Mouse (Mus musculus) midbrain, embryonic 10.5 days (tissue): Measurements from ENCODE around the gene Atp5d. TPM values are rescaled to one million over a fixed set of nuclear protein-coding genes. Genes with fewer than 3 reads are reported as not detected.
"Not testable (repeated sequence)": the region's sequence is repeated elsewhere in the genome, so short reads cannot be mapped to it uniquely, and the experiment has no call there.

Experiments
- DNase-seq: peaks from one replicate; pipeline ENCODE4 v3.0.0-alpha.2; 2017; ENCODE audit warnings: low spot score
- H3K27ac ChIP-seq: fragments of 300-500 bp; sonication (generic); replicated peaks from 2 replicates; pipeline ENCODE4 v1.5.1; 2016; ENCODE audit warnings: mild to moderate bottlenecking
- H3K27me3 ChIP-seq: fragments of 300-500 bp; sonication (generic); 2 replicates; pipeline ENCODE4 v1.6.1; 2016; ENCODE audit warnings: low read depth, mild to moderate bottlenecking; ENCODE audit not compliant: poor library complexity, severe bottlenecking
- H3K36me3 ChIP-seq: fragments of 300-500 bp; sonication (generic); 2 replicates; pipeline ENCODE4 v1.6.1; 2016; ENCODE audit warnings: mild to moderate bottlenecking, moderate library complexity
- H3K4me1 ChIP-seq: fragments of 300-500 bp; sonication (generic); 2 replicates; pipeline ENCODE4 v1.6.1; 2016
- H3K4me3 ChIP-seq: fragments of 300-500 bp; sonication (generic); 2 replicates; pipeline ENCODE4 v1.5.1; 2016; ENCODE audit warnings: mild to moderate bottlenecking, moderate library complexity
- H3K9me3 ChIP-seq: fragments of 300-500 bp; sonication (generic); replicated peaks from 2 replicates; pipeline ENCODE4 v1.6.1; 2016; ENCODE audit warnings: mild to moderate bottlenecking
- WGBS: fragments of 180-500 bp; shearing (Covaris S2); methylation state at CpG from one replicate; pipeline ENCODE4 v1.1.7; 2016; 5-methylcytosine and 5-hydroxymethylcytosine counted together
- polyA plus RNA-seq: library from polyadenylated mRNA; unstranded; fragments of >200 nt; fragmentation: Nextera tagmentation; extraction: Ambion mirVana; gene quantifications from 2 replicates; pipeline ENCODE4 v1.2.1, GENCODE M21; 2016

Gene Atp5d
- polyA plus RNA-seq, 1 experiment from 2014 or later = 481 TPM

DNA sequence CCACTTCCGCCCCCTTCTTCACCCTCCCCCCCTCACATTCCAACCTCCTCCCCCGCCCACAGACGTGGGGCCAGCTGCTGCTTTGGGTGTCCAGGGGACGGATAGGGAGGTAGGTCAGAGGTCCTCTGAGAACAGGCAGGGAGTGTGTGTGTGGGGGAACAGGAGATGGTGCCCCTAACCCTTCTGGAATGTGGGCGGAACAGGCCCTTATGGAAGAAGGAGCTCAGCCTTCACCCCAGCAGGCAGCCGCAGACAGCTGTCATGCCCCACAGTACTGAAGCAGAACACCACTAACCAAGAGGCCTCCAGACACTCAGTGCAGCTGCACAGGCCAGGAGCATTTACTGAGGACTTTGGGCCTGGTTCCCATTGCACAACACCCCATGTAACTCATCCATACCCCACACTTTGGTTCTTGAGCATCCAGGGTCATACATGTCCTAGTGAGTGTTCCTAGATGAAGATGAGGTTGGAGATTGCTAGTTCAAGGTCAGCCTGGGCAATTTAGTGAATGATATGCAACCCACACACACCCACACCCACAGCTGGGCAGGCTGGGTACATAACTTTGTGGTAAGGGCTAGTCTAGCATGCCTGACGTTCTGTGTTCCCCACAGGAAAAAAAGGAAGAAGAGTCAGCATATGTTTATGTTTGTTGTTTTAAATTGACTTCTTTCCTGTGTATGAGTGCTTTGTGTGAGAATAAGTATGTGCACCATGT, 23.2 kb downstream of the Atp5d start:
- DNase-seq = peak; percentile 70
- H3K36me3 ChIP-seq = peaks cover 11% of the 10 kb centered on the region
- peak overlapping the region; percentile 88 for H3K27ac ChIP-seq
- peaks cover 96% of the 10 kb centered on the region for H3K4me1 ChIP-seq
- WGBS = 8% methylated on average over 6 of the region's 7 CpGs
- H3K4me3 ChIP-seq = peak overlapping the region; percentile 51
- peaks cover 9% of the 10 kb centered on the region for H3K27me3 ChIP-seq
- no peaks in the 10 kb centered on the region for H3K9me3 ChIP-seq

DNA sequence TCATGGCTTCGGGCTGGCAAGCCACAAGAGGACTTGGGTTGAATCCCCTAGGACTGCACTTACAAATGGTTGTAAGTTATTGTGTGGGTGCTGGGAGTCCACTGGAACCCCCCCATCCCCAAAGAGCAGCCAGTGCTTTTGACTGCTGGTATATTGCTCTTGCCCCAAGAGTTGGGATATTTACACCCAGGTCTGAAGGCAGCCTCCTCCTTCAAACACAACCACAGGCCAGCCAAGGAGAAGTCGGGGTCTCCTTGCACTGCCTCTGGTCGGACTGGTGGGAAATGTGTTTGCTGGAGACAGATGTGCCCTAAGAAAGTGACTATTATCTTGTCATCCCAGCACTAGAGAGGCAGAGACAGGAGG, 23.8 kb downstream of the Atp5d start:
- H3K27me3 ChIP-seq = peaks cover 9% of the 10 kb centered on the region
- 83% methylated on average over 3 of the region's 3 CpGs for WGBS
- no peak for DNase-seq
- H3K27ac ChIP-seq = peak overlapping the region; percentile 88
- H3K4me1 ChIP-seq = peaks cover 96% of the 10 kb centered on the region
- H3K36me3 ChIP-seq = peaks cover 5% of the 10 kb centered on the region
- H3K4me3 ChIP-seq = 0 out of 2 replicates have a peak overlapping the region, but pooled peaks have one; percentile 5
- H3K9me3 ChIP-seq = no peaks in the 10 kb centered on the region

DNA sequence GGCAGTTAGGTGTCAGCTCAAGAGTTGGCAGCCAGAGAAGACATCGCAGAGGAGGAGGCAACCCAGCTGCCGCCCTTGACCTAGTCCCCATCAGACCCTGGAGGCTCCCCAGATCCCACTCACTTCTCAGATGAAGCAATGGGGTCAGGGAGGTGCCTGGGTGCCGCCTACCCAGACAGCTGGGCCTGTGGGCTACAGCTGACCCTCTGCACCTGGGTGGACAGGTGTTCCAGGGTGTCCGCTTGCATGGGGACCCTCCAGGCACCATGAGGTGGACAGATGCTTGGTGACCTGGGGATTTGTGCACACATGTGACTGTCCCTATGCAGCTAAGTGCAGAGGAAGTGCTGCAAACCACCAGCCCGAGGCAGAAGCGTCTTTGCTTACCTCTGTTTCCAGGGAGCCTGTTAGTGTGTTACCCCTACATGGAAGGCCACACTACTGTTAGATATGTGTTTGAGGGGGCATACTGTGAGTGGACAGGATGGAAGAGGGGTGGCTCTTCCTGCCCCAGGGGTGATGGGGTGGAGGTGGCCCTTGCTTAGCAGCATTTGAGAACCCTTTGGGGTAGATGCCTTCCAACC, 24.4 kb downstream of the Atp5d start:
- DNase-seq = no peak
- no peaks in the 10 kb centered on the region for H3K36me3 ChIP-seq
- no peaks in the 10 kb centered on the region for H3K9me3 ChIP-seq
- H3K27ac ChIP-seq = peak overlapping the region; percentile 88
- H3K27me3 ChIP-seq = peaks cover 9% of the 10 kb centered on the region
- 82% methylated on average over 6 of the region's 6 CpGs for WGBS
- H3K4me1 ChIP-seq = peaks cover 94% of the 10 kb centered on the region
- H3K4me3 ChIP-seq = 0 out of 2 replicates have a peak overlapping the region, but pooled peaks have one; percentile 5

DNA sequence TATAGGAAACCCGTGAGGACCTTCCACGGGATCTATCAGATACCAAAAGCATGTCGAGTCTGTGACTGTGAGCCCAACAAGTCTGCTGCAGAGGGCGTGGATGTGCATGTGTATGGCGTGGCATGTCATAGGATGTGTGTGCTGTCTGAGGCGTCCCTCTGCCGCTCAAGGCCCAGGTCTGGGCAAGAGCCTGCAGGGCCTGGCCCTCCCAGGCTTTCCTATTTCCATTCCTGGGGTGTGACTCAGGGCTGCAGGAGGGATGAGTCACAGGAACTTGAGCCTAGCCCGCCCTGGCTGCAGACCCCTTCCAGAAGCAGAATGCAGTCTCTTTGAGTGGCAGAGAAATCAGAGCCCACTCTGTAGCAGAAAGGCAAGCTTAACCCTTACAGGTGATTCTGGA, 25.3 kb downstream of the Atp5d start:
- H3K36me3 ChIP-seq = no peaks in the 10 kb centered on the region
- H3K9me3 ChIP-seq = no peaks in the 10 kb centered on the region
- peak overlapping the region; percentile 78; the same call in 1 of the 2 replicates for H3K27ac ChIP-seq
- no peak for DNase-seq
- H3K27me3 ChIP-seq = peaks cover 9% of the 10 kb centered on the region
- peak overlapping the region; percentile 53 for H3K4me3 ChIP-seq
- peaks cover 89% of the 10 kb centered on the region for H3K4me1 ChIP-seq
- WGBS = 75% methylated on average over 8 of the region's 8 CpGs

DNA sequence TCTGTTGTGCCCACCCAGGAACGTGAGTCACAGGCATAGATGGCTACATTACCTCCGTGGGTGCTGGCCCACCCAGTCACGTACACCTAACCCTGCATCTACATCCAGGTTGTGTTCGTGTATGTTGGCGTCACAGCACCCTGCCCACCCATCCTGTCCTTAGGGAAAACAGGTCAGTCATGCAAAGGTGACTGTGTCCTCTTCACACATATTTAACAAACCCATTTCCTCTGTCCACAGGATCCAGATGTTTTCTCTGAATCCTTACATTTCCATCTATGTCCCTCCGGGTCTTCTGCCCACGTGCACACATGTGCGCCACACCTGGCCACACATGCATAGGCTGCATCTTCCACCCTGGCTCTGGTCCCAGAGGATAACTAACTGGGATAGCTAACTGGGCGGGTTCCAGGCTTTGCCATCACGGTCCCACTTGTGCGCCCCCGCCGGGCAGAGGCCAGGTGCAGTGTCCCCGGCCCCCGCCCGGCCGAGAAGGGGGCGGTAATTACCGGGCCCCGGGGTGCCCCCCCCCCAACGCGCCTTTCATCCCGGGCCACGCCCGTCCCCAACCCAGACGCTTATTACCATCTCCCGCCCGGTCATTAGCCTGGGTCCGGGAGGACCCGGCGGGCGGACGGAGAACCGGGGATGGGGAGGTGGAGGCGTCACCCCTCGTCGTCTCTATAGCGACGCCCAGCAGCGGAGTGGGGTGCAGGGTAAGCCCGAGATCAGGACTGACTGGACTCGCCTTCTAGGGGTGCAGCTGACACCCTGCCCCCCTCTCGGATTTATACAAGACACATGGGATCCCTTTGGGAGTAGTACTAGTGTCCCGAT, 25.9 kb downstream of the Atp5d start:
- DNase-seq = no peak
- H3K36me3 ChIP-seq = peaks cover 6% of the 10 kb centered on the region; the same call in 1 of the 2 replicates
- peaks cover 89% of the 10 kb centered on the region for H3K4me1 ChIP-seq
- H3K9me3 ChIP-seq = no peaks in the 10 kb centered on the region
- H3K4me3 ChIP-seq = peak overlapping the region; percentile 53
- H3K27ac ChIP-seq = peak overlapping the region; percentile 78
- WGBS = 11% methylated on average over 44 of the region's 44 CpGs
- H3K27me3 ChIP-seq = peaks cover 9% of the 10 kb centered on the region

DNA sequence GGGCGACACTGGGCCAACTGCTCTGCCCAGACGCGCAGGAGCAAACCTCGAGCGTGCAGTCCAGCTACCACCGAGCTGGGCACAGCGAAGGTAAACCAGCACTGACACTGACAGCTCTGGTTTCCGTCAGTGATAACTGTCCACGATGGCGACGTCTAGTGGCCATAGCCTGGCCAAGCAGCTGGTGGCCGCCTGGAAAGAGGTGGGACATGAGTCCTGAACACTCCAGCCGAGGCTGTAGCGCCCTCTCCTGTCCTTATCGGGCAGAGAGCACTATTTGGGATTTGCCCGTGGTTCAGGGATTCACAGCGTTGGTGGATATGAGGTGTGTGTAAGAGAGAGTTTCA, 26.5 kb downstream of the Atp5d start:
- under 1% methylated on average over 17 of the region's 17 CpGs for WGBS
- Histone ChIP-seq H3K27me3 (peaks cover 9% of the 10 kb centered on the region), H3K36me3 (peaks cover 11% of the 10 kb centered on the region), H3K4me3 (peak overlapping the region; percentile 53), H3K27ac (peak overlapping the region; percentile 78), H3K4me1 (peaks cover 89% of the 10 kb centered on the region), H3K9me3 (no peaks in the 10 kb centered on the region)
- peak; percentile 95 for DNase-seq

DNA sequence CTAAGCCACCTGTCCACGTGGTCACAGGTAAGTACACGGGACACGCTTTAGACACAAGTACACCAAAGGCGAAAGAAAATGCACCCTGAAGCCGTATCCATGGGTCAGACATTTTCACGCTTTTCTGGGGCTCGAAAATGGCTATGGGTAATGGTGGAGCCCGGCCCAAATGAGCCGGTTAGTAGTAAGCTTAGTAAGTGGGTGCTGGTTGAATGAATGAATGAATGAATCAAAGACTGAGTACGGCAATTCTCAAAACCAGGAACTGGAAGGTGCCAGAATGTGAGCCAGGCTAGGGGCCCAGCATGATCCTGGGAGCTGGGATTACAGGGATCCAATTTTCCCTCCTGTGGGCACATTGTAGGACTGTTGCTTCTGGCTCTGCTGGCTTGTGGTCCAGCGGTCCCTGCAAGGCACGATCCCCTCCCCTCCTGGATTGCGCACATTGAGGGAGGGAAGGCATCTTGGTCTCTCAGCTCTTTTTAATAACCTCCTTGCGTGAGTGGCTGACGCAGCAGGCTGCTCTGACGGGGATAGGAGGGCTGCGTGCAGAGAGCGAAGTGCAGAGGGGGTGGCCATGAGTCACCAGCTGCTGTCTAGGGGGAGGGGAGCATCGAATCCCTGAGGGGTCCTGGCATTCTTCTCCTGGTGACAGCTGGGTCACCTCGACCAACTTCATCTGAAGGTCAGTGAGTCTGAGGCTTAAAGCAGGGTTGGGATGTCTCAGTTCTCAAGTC, 27.1 kb downstream of the Atp5d start, which contains the start of gene Cirbp:
Cirbp (plus strand) TSS at position 594 of the 737 bp plus-strand sequence.
- Histone ChIP-seq H3K36me3 (peaks cover 17% of the 10 kb centered on the region), H3K9me3 (no peaks in the 10 kb centered on the region), H3K4me1 (peaks cover 89% of the 10 kb centered on the region), H3K27ac (peak within 1 kb of the TSS; percentile 99), H3K4me3 (peak within 1 kb of the TSS; percentile 77), H3K27me3 (peaks cover 9% of the 10 kb centered on the region)
- DNase-seq = peak; percentile 48
- WGBS = 19% methylated on average over 20 of the region's 20 CpGs

DNA sequence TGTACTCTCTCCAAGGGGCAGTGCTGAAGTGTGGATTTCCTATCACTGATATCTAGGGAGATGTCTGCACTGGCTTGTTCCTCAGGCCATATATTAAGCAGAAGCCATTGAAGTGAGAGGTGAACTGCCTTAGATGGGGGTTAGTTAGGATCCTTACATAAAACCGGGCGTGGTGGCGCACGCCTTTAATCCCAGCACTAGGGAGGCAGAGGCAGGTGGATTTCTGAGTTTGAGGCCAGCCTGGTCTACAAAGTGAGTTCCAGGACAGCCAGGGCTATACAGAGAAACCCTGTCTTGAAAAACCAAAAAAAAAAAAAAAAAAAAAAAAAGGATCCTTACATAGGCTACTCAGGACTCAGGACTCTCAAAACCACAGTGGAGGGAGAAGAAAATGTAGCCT, 27.7 kb downstream of the Atp5d start:
- 92% methylated on average over 4 of the region's 4 CpGs for WGBS

DNA sequence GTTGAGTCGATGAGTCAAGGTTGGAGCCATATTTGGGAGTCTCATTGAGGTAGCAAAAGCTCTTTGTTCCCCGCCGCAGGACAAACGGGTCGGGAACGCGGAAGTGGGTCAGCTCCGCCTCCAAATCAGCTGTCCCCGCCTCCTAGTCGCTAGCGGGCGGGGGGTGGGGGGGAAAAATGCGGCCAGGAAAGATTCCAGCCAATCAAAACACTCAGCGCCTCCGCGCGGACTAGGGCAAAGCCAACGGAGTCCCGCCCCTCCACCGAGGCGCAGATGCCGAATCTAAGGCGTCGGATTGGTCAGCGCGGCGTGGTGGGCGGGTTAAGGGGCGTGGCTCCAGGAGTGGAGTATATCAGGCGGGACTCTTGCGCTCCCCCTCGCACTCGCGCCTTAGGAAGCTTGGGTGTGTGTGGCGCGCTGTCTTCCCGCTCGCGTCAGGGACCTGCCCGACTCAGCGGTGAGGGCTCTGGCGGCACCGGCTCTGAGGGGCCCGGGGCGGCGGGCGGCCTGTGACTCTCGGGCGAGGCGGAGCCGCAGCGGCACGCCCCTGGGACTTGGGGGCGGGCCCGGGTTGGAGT, 29.1 kb downstream of the Atp5d start:
- peak; percentile 99 for DNase-seq
- under 1% methylated on average over 55 of the region's 55 CpGs for WGBS
- H3K27me3 ChIP-seq = peaks cover 9% of the 10 kb centered on the region
- peak overlapping the region; percentile 99 for H3K27ac ChIP-seq
- H3K4me1 ChIP-seq = peaks cover 86% of the 10 kb centered on the region
- no peaks in the 10 kb centered on the region for H3K9me3 ChIP-seq
- H3K36me3 ChIP-seq = peaks cover 37% of the 10 kb centered on the region
- peak overlapping the region; percentile 77 for H3K4me3 ChIP-seq

More for the DNA sequence above, 27.7 kb downstream of the Atp5d start:
- not testable (repeated sequence) for H3K9me3 ChIP-seq, H3K27me3 ChIP-seq, DNase-seq
- Histone ChIP-seq H3K4me3 (peak overlapping the region; percentile 53), H3K4me1 (peaks cover 86% of the 10 kb centered on the region), H3K36me3 (peaks cover 23% of the 10 kb centered on the region), H3K27ac (peak overlapping the region; percentile 99)

DNA sequence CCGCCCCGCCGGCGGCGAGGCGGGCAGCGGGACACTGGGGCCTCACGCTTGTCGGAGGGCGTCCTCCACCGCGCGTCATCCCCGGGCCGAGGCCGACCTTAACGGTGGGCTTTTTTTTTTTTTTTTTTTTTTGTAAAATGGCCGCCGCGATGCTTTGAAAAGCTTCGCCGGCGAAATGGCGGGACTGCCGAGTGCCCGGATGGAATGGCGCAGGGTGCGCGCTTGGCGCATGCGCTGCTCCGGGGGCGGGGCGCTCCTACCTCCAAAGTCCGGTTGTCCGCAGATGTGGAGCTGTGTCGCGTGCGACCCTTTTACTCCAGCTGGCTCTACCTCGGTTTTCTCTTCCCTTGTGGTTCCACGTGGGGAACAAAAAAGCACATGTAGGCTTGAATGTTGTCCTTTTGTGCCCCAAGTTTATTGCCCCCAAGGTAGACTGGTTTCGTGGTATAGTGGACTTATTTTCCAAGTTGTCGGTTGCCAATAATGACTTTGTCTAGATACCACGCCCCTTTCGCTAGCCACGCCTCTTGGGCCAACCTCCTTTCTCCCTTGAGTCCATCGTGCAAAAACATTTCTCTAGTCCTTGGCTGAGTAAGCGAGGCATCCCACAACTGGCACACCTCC, 29.7 kb downstream of the Atp5d start:
- WGBS = under 1% methylated on average over 45 of the region's 48 CpGs
- Histone ChIP-seq H3K36me3 (peaks cover 39% of the 10 kb centered on the region), H3K27ac (peak overlapping the region; percentile 99), H3K4me3 (peak overlapping the region; percentile 77), H3K4me1 (peaks cover 84% of the 10 kb centered on the region), H3K27me3 (peaks cover 9% of the 10 kb centered on the region), H3K9me3 (no peaks in the 10 kb centered on the region)
- DNase-seq = peak; percentile 94

DNA sequence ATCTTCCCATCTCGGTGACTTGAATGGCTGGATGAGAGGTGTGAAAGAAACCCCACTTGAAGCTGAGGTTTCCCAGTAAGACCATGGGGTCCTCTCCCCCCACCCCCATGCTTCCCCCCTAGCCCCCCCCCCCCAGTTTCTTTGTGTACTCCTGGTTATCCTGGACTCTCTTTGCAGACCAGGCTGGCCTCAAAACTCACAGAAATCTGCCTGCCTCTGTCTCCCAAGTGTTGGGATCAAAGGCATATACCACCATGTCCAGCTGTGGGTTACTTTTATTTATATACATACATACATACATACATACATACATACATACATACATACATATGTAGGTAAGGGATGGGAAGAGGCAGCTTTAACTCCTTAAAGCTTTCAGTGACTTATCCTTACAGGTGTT, 30.6 kb downstream of the Atp5d start:
- 58% methylated on average over 1 of the region's 1 CpGs for WGBS
- H3K36me3 ChIP-seq = peaks cover 39% of the 10 kb centered on the region
- DNase-seq = no peak
- H3K27ac ChIP-seq = peak overlapping the region; percentile 99
- peak overlapping the region; percentile 77 for H3K4me3 ChIP-seq
- peaks cover 4% of the 10 kb centered on the region for H3K27me3 ChIP-seq
- no peaks in the 10 kb centered on the region for H3K9me3 ChIP-seq
- H3K4me1 ChIP-seq = peaks cover 84% of the 10 kb centered on the region
